Mouse (Mus musculus) kidney, postnatal 25 days (tissue): ENCODE measurements around the gene 3110082I17Rik.

Experiments used
- DNase-seq, 2 experiments: peaks; one replicate each; pipeline ENCODE4 v3.0.0; 2021; ENCODE audit warnings: mixed read lengths in 2 of 2

3110082I17Rik gene

DNA sequence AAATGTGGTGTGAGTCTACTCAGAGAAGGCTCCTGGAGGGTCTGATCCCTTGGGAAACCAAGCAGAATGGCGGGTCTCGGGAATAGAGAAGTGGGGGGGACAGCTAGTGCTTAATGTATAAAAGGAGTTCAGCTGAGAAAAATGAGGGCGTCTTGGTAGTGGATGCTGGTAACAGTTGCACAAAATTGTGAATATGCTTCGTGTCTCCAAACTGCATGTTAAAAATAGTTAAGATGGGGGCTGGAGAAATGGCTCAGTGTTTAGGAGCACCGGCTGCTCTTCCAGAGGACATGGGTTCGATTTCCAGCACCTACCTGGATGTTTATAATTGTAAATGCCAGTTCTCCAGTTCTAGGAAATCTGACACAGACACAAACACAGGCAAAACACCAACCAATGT is 139.0 kb downstream of the 3110082I17Rik start:
- no peak for DNase-seq

DNA sequence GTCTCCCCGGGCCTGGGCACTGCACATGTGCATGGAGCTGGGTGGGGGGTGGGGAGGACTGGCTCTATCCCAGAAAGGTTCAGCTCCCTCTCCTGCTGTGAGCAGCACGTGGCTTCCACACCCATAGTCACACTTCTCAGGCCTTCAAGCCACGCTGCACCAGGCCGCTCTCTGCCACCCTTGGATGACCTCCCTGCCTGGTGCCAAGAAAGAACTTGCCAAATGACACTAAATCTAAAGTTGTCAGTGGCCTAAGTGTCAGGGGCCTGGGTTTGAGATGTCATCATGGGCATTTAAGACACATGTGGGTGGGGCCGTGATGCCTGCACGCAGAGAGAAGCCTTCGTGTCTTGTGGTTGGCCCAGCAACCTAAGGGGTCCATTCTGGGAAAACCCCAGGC is 139.9 kb downstream of the 3110082I17Rik start:
- DNase-seq, result peak; percentile 72 to 88

DNA sequence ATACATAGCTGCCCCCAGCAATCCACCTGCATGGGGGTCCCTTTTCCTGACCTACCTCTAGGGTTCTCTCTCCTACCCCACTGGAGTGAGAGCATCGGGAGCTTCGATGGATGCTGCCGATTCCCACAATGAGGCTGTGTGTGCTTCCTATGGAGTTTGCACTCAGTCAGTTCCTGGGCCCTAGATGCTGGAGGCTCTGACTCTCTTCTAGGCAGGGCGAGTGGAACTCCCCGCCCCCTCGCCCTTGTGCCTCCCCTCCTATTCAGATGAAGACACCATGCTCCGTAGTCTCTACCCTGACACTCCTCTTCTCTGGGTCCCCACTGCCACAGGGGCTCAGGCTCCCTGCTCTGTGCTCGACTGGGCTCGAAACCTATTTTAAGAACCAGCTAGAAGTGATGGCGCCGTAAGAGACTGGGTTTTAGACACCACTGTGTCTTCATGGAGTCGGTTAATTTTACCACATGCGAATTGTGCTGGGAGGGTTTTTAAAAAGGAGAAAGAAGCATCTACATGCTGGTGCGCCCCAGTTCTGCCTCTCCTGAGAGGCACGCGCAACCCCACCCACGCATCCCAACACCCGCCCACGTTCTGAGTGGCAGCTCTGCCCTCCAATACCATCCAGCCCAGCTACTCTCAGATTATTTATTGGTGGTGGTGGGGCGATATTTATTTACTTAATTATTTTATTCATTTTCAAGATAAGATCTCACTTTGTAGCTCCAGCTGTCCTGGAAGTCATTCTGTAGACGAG is 142.4 kb downstream of the 3110082I17Rik start:
- peak; percentile 32 to 52 for DNase-seq

DNA sequence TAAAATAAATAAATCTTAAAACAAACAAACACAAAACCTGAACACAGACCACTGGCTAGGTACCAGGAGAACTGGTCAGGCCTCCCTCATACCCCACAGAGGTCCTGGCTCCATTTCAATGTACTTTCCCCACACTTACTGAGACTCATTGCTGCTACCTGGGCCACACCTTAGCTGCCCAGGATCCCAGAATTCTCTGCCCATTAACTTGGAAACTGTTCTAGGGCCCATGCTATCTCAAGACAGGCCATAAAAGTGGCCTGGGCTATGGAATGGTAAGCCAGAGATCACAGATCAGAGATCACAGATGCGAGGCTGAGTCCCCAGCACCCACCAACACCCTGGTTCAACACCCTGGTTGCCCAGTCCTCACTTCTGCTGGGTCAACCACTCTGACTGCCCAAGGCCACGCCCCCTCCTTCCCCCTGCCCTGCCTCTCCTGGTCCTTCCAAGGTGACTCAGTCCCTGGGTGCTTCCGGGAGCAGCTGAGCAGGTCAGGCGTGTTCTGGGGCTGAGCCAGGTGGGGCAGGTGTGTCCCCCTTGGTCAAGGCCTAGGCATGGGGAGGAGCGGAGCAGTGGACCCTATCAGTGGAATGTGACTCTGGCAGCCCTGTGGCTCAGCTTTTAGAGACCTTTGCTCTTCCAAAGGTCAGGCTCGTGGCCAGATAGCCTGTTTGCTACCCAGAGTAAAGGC is 143.2 kb downstream of the 3110082I17Rik start:
- DNase-seq, result peak; percentile 95 to 99

DNA sequence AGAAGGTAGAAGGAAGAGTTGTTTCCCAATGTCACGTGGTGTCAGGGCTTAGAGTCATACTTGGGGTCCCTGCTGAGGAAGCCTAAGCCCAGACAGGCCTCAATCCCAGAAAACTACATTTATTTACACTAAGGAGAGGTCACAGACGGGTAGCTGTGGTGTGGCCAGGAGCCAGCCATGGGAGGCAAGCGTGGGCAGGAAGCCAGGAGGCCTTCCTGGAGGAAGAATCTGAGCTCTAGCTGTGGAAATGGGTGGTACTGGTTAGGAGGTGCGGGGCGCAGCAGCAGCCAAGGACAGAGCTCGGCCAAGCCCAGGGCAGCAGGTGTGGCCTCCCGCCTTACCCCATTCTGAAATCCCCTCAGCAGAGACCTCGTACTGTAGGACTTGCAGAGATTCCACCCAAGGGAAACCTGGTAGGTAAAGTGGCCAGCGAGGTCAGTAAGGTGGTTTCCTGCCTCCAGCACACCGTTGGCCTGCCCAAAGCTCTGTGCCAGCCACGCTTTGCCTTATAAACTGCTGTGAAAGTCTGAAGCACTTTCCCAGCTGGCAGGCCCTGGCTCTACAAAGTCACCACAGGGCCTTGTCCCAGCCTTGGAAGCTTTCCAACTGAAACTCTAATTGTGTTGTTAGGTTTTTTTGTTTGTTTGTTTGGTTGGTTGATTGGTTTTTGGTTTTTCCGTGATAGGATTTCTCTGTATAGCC is 145.2 kb downstream of the 3110082I17Rik start:
- DNase-seq, result peak; percentile 68 to 70

DNA sequence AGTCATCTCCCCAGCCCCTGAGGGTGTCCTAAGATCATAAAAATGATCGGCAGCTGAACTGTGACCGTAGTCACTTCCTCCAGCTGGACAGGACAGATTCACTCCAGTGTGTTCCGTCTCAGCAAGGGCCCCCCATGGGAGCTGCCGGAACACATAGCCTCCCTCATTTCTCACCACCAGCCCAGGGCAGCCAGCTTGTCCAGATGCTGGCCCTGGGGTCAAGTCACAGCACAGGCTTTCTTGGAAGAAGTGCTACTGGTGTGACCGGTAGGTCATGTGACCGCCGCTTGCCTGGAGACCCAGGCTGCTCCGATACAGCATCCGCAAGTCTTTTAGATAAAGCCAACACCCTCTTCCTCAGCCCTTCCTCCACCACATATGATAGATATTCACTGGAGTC is 146.8 kb downstream of the 3110082I17Rik start:
- peak; percentile 42 to 76 for DNase-seq

DNA sequence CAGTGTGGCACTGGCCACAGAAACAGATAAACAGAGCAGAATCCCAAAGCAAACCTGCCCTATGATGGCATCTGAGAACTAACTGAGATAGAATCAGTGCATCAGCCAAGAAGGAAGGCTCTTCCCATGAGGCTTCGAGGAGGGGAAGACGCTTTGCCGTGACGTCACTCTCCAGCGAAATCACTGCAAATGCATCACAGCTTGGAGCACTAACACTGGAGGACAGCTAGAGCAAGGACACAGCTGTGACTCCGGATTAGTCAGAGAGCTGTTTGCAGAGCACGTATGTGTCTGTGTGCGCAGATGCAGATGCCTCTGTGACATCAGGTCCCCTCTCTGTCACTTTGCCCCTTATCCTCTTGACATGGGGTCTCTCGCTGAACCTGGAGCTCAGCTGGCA is 148.5 kb downstream of the 3110082I17Rik start:
- DNase-seq, result no peak

DNA sequence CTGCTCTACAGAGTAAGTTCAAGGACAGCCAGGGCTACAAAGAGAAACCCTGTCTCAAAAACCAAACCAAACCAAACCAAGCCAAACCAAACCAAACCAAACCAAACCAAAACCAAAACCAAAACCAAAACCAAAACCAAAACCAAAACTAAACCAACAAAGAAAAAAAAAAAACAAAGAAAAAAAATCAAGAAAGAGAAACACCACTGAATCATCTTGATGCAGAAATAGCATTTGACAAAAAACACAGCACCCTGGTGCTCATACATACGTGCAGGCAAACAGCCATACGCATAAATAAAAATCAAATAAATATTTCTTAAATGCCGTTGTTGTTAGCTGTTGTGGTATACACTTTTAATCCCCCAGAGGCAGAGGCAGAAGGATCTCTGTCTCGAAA is 149.8 kb downstream of the 3110082I17Rik start:
- no peak for DNase-seq

DNA sequence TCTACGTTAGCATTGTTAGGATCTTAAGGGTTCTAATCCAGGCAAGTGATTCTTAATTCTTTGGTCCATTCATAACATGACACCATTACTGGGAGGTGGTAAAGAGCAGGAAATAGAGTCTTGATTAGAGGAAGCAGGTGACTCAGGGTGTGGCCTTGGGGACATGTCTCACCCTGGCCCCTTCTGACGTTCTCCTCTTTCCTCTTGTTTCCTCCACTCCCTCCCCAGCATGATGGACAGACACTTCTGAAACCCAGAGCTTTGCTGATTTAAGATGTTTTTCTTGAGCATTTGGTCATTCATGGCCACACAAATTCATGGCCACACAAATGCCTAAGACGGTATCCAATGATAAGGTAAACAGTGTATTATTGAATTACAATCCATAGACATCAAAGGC is 150.4 kb downstream of the 3110082I17Rik start:
- DNase-seq, result no peak
